Mouse (Mus musculus): ENCODE data around the gene Gm17324. TPM values are rescaled to one million over a fixed set of nuclear protein-coding genes. Genes with fewer than 3 reads are reported as not detected.

Gene Gm17324
- polyA plus RNA-seq, 1 experiment from 2014 or later = 0.90 TPM

GRCm38 (mm10) chr9:78475383-78475780, 26.8 kb upstream of the Gm17324 start:
- Histone ChIP-seq H3K27ac (ENCODE audit: low read length) (no peak overlapping the region), H3K36me3 (ENCODE audit: control insufficient read depth, insufficient read depth, low read length) (peaks cover 42% of the 10 kb centered on the region), H3K27me3 (ENCODE audit: control insufficient read depth, insufficient read depth, low read length) (no peaks in the 10 kb centered on the region), H3K4me1 (ENCODE audit: control insufficient read depth, insufficient read depth, low read length) (0 out of 2 replicates have a peak, but pooled peaks cover 2% of the 10 kb centered on the region), H3K9ac (replicated peaks; ENCODE audit: low read depth, low read length) (no peak overlapping the region), H3K4me3 (ENCODE audit: low read depth, low read length) (no peak overlapping the region), H3K4me2 (replicated peaks; ENCODE audit: low read depth, low read length) (no peak overlapping the region), H3K9me3 (ENCODE audit: control insufficient read depth, low read depth, low read length) (no peaks in the 10 kb centered on the region)
- no peak for ATAC-seq (ENCODE audit: insufficient number of reproducible peaks, insufficient read depth, low FRiP score, low read depth)
- WGBS = 92% methylated on average over 2 of the region's 2 CpGs

DNA sequence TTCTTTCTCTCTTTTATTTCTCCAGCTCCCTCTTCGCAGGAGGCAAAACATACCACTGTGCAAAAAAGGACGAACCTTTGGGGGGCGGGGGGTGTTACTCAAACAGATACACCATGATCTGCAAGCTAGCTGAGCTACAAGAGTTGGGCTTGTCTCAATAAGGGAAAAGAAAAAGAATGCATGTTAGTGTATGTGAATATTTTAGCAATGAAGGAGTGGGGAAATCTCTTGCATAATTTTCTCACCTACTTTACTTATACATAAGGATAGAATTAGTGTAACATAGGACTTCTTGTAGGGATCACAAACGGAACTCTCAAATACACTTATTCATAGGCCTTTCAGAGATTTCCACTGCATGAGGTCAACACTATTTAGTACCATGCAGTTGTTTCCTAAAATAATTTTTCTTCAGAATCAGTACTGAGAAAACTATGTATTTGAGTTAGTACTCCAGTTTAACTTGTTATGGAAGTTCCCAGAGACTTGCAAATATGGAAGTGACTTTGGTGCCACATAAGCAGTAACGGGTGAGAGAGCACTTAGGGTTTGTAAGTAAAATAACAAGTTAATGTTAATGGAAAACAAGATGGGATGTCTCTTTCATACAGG, 26.3 kb upstream of the Gm17324 start:
- Histone ChIP-seq H3K27me3 (ENCODE audit: control insufficient read depth, insufficient read depth, low read length) (no peaks in the 10 kb centered on the region), H3K9me3 (ENCODE audit: control insufficient read depth, low read depth, low read length) (no peaks in the 10 kb centered on the region), H3K36me3 (ENCODE audit: control insufficient read depth, insufficient read depth, low read length) (peaks cover 42% of the 10 kb centered on the region)

GRCm38 (mm10) chr9:78474270-78474669, 25.7 kb upstream of the Gm17324 start:
- no peaks in the 10 kb centered on the region for H3K9me3 ChIP-seq (ENCODE audit: control insufficient read depth, low read depth, low read length)
- no peak overlapping the region for H3K4me2 ChIP-seq (replicated peaks; ENCODE audit: low read depth, low read length)
- no peak overlapping the region for H3K9ac ChIP-seq (replicated peaks; ENCODE audit: low read depth, low read length)
- 78% methylated on average over 2 of the region's 2 CpGs for WGBS
- H3K36me3 ChIP-seq (ENCODE audit: control insufficient read depth, insufficient read depth, low read length) = peaks cover 38% of the 10 kb centered on the region
- H3K27ac ChIP-seq (ENCODE audit: low read length) = no peak overlapping the region
- H3K4me3 ChIP-seq (ENCODE audit: low read depth, low read length) = no peak overlapping the region
- no peak for ATAC-seq (ENCODE audit: insufficient number of reproducible peaks, insufficient read depth, low FRiP score, low read depth)
- no peaks in the 10 kb centered on the region for H3K4me1 ChIP-seq (ENCODE audit: control insufficient read depth, insufficient read depth, low read length)
- H3K27me3 ChIP-seq (ENCODE audit: control insufficient read depth, insufficient read depth, low read length) = no peaks in the 10 kb centered on the region

More for the DNA sequence above, 26.3 kb upstream of the Gm17324 start:
- Histone ChIP-seq H3K27ac (ENCODE audit: low read length) (no peak overlapping the region), H3K9ac (replicated peaks; ENCODE audit: low read depth, low read length) (no peak overlapping the region), H3K4me3 (ENCODE audit: low read depth, low read length) (no peak overlapping the region), H3K4me2 (replicated peaks; ENCODE audit: low read depth, low read length) (no peak overlapping the region), H3K4me1 (ENCODE audit: control insufficient read depth, insufficient read depth, low read length) (0 out of 2 replicates have a peak, but pooled peaks cover 2% of the 10 kb centered on the region)
- no peak for ATAC-seq (ENCODE audit: insufficient number of reproducible peaks, insufficient read depth, low FRiP score, low read depth)
- WGBS = 79% methylated on average over 5 of the region's 5 CpGs

DNA sequence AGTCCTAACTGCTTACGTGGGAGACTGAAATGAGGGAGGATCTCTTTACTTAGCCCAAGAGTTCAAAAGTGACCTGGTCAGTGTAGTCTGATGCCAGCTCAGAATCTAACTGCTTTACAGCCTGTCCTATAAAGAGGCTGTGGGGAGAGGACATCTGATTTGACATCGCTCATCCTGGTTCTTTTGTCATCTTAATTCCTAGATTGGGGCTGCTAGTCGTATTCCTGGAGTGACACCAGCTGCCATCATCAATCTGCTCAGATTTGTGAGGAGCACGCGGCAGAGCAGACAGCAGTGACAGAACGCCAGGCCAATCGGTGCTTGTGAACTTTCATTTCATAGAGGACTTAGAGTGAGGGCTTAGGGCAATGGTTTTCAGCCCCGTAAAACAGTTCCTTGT, 25.0 kb upstream of the Gm17324 start:
- Histone ChIP-seq H3K27ac (ENCODE audit: low read length) (no peak overlapping the region), H3K9me3 (ENCODE audit: control insufficient read depth, low read depth, low read length) (no peaks in the 10 kb centered on the region), H3K27me3 (ENCODE audit: control insufficient read depth, insufficient read depth, low read length) (no peaks in the 10 kb centered on the region), H3K4me2 (replicated peaks; ENCODE audit: low read depth, low read length) (no peak overlapping the region), H3K9ac (replicated peaks; ENCODE audit: low read depth, low read length) (no peak overlapping the region), H3K4me3 (ENCODE audit: low read depth, low read length) (no peak overlapping the region), H3K36me3 (ENCODE audit: control insufficient read depth, insufficient read depth, low read length) (peaks cover 38% of the 10 kb centered on the region), H3K4me1 (ENCODE audit: control insufficient read depth, insufficient read depth, low read length) (no peaks in the 10 kb centered on the region)
- ATAC-seq (ENCODE audit: insufficient number of reproducible peaks, insufficient read depth, low FRiP score, low read depth) = no peak
- 81% methylated on average over 8 of the region's 8 CpGs for WGBS

- WGBS = 85% methylated on average over 3 of the region's 3 CpGs
- Histone ChIP-seq H3K4me3 (ENCODE audit: low read depth, low read length) (no peak overlapping the region), H3K27me3 (ENCODE audit: control insufficient read depth, insufficient read depth, low read length) (no peaks in the 10 kb centered on the region), H3K36me3 (ENCODE audit: control insufficient read depth, insufficient read depth, low read length) (peaks cover 44% of the 10 kb centered on the region), H3K9me3 (ENCODE audit: control insufficient read depth, low read depth, low read length) (no peaks in the 10 kb centered on the region), H3K27ac (ENCODE audit: low read length) (no peak overlapping the region), H3K4me1 (ENCODE audit: control insufficient read depth, insufficient read depth, low read length) (no peaks in the 10 kb centered on the region), H3K4me2 (replicated peaks; ENCODE audit: low read depth, low read length) (no peak overlapping the region), H3K9ac (replicated peaks; ENCODE audit: low read depth, low read length) (no peak overlapping the region)
- no peak for ATAC-seq (ENCODE audit: insufficient number of reproducible peaks, insufficient read depth, low FRiP score, low read depth)
Measured at GRCm38 (mm10) chr9:78465725-78466124, 17.1 kb upstream of the Gm17324 start.

- H3K27me3 ChIP-seq (ENCODE audit: control insufficient read depth, insufficient read depth, low read length) = no peaks in the 10 kb centered on the region
- no peak for ATAC-seq (ENCODE audit: insufficient number of reproducible peaks, insufficient read depth, low FRiP score, low read depth)
- no peak overlapping the region for H3K4me3 ChIP-seq (ENCODE audit: low read depth, low read length)
- no peaks in the 10 kb centered on the region for H3K9me3 ChIP-seq (ENCODE audit: control insufficient read depth, low read depth, low read length)
- peaks cover 46% of the 10 kb centered on the region for H3K36me3 ChIP-seq (ENCODE audit: control insufficient read depth, insufficient read depth, low read length)
- H3K4me1 ChIP-seq (ENCODE audit: control insufficient read depth, insufficient read depth, low read length) = no peaks in the 10 kb centered on the region
- WGBS = 98% methylated on average over 4 of the region's 4 CpGs
- no peak overlapping the region for H3K27ac ChIP-seq (ENCODE audit: low read length)
- no peak overlapping the region for H3K4me2 ChIP-seq (replicated peaks; ENCODE audit: low read depth, low read length)
- H3K9ac ChIP-seq (replicated peaks; ENCODE audit: low read depth, low read length) = no peak overlapping the region
Measured at GRCm38 (mm10) chr9:78463337-78463736, 14.8 kb upstream of the Gm17324 start.

- no peaks in the 10 kb centered on the region for H3K4me1 ChIP-seq (ENCODE audit: control insufficient read depth, insufficient read depth, low read length)
- no peaks in the 10 kb centered on the region for H3K27me3 ChIP-seq (ENCODE audit: control insufficient read depth, insufficient read depth, low read length)
- 85% methylated on average over 8 of the region's 8 CpGs for WGBS
- H3K4me3 ChIP-seq (ENCODE audit: low read depth, low read length) = no peak overlapping the region
- H3K27ac ChIP-seq (ENCODE audit: low read length) = no peak overlapping the region
- H3K9me3 ChIP-seq (ENCODE audit: control insufficient read depth, low read depth, low read length) = no peaks in the 10 kb centered on the region
- H3K4me2 ChIP-seq (replicated peaks; ENCODE audit: low read depth, low read length) = no peak overlapping the region
- ATAC-seq (ENCODE audit: insufficient number of reproducible peaks, insufficient read depth, low FRiP score, low read depth) = no peak
- peaks cover 44% of the 10 kb centered on the region for H3K36me3 ChIP-seq (ENCODE audit: control insufficient read depth, insufficient read depth, low read length)
- H3K9ac ChIP-seq (replicated peaks; ENCODE audit: low read depth, low read length) = no peak overlapping the region
Measured at GRCm38 (mm10) chr9:78457026-78457425, 8.4 kb upstream of the Gm17324 start.

- Histone ChIP-seq H3K9me3 (ENCODE audit: control insufficient read depth, low read depth, low read length) (no peaks in the 10 kb centered on the region), H3K36me3 (ENCODE audit: control insufficient read depth, insufficient read depth, low read length) (peaks cover 21% of the 10 kb centered on the region), H3K4me2 (replicated peaks; ENCODE audit: low read depth, low read length) (no peak overlapping the region), H3K27me3 (ENCODE audit: control insufficient read depth, insufficient read depth, low read length) (no peaks in the 10 kb centered on the region), H3K9ac (replicated peaks; ENCODE audit: low read depth, low read length) (no peak overlapping the region), H3K4me1 (ENCODE audit: control insufficient read depth, insufficient read depth, low read length) (peaks cover 6% of the 10 kb centered on the region; the same call in 1 of the 2 replicates), H3K4me3 (ENCODE audit: low read depth, low read length) (no peak overlapping the region), H3K27ac (ENCODE audit: low read length) (no peak overlapping the region)
- WGBS = 75% methylated on average over 4 of the region's 4 CpGs
- no peak for ATAC-seq (ENCODE audit: insufficient number of reproducible peaks, insufficient read depth, low FRiP score, low read depth)
Measured at GRCm38 (mm10) chr9:78451382-78451781, 2.8 kb upstream of the Gm17324 start.

GRCm38 (mm10) chr9:78450404-78450803, 1.8 kb upstream of the Gm17324 start:
- H3K36me3 ChIP-seq (ENCODE audit: control insufficient read depth, insufficient read depth, low read length) = peaks cover 21% of the 10 kb centered on the region
- 83% methylated on average over 5 of the region's 5 CpGs for WGBS
- H3K27ac ChIP-seq (ENCODE audit: low read length) = no peak overlapping the region
- no peak overlapping the region for H3K4me2 ChIP-seq (replicated peaks; ENCODE audit: low read depth, low read length)
- no peaks in the 10 kb centered on the region for H3K27me3 ChIP-seq (ENCODE audit: control insufficient read depth, insufficient read depth, low read length)
- ATAC-seq (ENCODE audit: insufficient number of reproducible peaks, insufficient read depth, low FRiP score, low read depth) = no peak
- H3K9me3 ChIP-seq (ENCODE audit: control insufficient read depth, low read depth, low read length) = no peaks in the 10 kb centered on the region
- no peak overlapping the region for H3K4me3 ChIP-seq (ENCODE audit: low read depth, low read length)
- no peak overlapping the region for H3K9ac ChIP-seq (replicated peaks; ENCODE audit: low read depth, low read length)
- peaks cover 6% of the 10 kb centered on the region; the same call in 1 of the 2 replicates for H3K4me1 ChIP-seq (ENCODE audit: control insufficient read depth, insufficient read depth, low read length)

Measured in stomach, embryonic 14.5 days (tissue).